Mouse (Mus musculus) C2C12 (cell line): ENCODE measurements around the gene Hoxa9.

ENCODE experiments used
- CEBPB ChIP-seq: IDR thresholded peaks from one replicate; pipeline ENCODE4 v1.6.1; 2011; ENCODE audit warnings: low read depth, mild to moderate bottlenecking, control low read depth, moderate library complexity
- CTCF ChIP-seq: IDR thresholded peaks from one replicate; pipeline ENCODE4 v1.5.1; 2011; ENCODE audit not compliant: control insufficient read depth, insufficient read depth, insufficient read length
- MYOG ChIP-seq: IDR thresholded peaks from one replicate; pipeline ENCODE4 v1.6.1; 2011; ENCODE audit not compliant: control insufficient read depth, insufficient read length; ENCODE audit errors: extremely low read depth

- no peak for TF ChIP-seq CEBPB
- TF ChIP-seq CTCF = no peak
- no peak for TF ChIP-seq MYOG
These were observed 30.7 kb downstream of the Hoxa9 start for GRCm38 (mm10) chr6:52200073-52200750.
